Mouse (Mus musculus) adrenal gland, adult 2 months (tissue): ENCODE measurements around the gene Rxfp3. TPM values are rescaled to one million over a fixed set of nuclear protein-coding genes. Genes with fewer than 3 reads are reported as not detected.

Experiments
- DNase-seq: peaks from one replicate; pipeline ENCODE4 v3.0.0; 2021
- long read RNA-seq: library from polyadenylated mRNA; stranded (forward); transcript quantifications from one replicate; pipeline ENCODE4 v2.0.0, GENCODE M21; 2021
- polyA plus RNA-seq: library from polyadenylated mRNA; depleted of rRNA; stranded (reverse); fragments of >200 nt; gene quantifications from 2 replicates; pipeline ENCODE4 v1.2.3, GENCODE M21; 2012; rRNA removed
- total RNA-seq, 2 experiments: library from RNA; stranded (reverse); gene quantifications; 2 replicates each; pipeline ENCODE4 v1.2.3; 2021

Gene Rxfp3
- not detected for total RNA-seq
- not detected in 2 replicates for polyA plus RNA-seq
- long read RNA-seq = 0 reads

GRCm38 (mm10) chr15:11037711-11038110 is at the start of gene Rxfp3:
Gene Rxfp3 (minus strand): TSS chr15:11037991.
- DNase-seq = no peak

DNA sequence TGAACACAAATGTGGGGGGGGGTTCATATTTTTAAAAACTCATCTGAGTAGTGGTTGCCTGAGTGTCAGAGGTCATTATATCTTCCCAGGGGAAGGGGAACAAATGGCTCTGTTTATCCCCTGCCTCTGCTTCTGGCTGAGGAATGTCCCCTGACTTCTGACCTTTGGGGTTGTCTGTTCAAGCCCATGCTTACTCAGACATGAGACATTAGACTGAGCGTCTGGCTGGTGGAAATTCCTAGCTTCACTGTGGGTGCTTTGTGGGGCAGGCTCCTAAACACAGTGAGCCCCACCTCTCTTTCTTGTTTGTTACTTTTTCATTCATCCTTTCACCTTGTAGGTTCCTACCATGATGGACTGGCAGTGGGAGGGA is 47.2 kb upstream of the Rxfp3 start:
- no peak for DNase-seq

- no peak for DNase-seq
Measured at GRCm38 (mm10) chr15:11084241-11084992, 46.6 kb upstream of the Rxfp3 start.

GRCm38 (mm10) chr15:11083678-11084077 is 45.9 kb upstream of the Rxfp3 start:
- no peak for DNase-seq

DNA sequence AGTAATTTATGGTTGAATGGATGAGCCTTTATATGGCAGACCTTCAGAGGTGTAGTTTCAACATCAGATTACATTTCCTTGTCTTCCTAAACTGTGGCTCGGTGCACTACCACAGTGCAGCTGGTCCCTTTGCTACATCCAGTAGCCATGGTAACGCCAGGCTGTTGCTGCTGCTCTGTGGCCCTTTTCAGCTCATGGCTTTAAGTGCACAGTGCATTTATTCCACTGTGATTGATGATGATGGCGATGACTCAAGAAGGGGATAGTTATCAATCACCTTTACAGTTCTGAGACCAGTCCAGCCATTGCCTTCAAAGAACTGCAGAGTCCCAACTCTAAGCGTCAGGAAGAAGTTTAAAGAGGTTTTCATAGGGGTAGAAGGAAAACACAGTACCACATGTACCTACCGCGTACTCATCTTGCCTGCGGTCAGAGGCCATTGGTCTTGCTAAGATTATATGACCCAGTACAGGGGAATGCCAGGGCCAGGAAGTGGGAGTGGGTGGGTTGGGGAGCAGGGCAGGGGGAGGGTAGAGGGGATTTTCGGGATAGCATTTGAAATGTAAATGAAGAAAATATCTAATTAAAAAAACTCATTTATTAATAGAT is 45.3 kb upstream of the Rxfp3 start:
- DNase-seq = no peak

DNA sequence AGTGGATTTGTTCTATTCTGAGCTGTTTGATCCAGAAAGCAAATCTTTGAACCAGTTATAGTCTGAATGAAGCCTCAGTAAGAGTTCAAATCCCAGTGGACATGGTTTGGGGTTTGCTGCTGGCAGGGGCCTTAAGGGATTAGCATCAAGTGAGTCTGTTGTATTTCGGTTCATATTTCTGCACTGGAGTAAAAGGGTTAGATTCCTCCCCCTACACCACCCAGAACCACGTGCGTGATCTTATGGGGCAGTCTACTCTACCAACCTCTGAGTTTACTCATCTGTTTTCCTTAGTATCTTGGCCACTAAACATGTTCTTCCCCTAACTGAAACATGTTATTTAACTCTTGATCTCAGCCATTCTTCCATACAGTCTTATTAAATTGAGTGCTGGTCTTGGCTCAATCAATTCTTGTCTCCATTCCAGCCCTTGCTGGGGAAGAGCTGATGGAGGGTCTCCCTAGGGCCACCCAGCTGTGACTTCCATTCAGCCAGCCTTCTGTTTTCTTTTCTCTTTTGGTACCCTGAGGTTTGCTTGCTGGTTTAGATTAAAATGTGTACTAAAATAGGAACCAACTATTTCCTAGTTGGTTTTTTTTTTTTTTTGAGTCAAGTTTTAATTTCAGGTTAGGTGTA is 38.1 kb upstream of the Rxfp3 start:
- no peak for DNase-seq

- DNase-seq = no peak
Measured at GRCm38 (mm10) chr15:11067891-11068290, 30.1 kb upstream of the Rxfp3 start.

- DNase-seq = no peak
Measured at GRCm38 (mm10) chr15:11066299-11066698, 28.5 kb upstream of the Rxfp3 start.

GRCm38 (mm10) chr15:11065528-11066171 is 27.9 kb upstream of the Rxfp3 start:
- DNase-seq = no peak

GRCm38 (mm10) chr15:11064558-11065411 is 27.0 kb upstream of the Rxfp3 start, which contains the start of gene Adamts12:
Gene Adamts12 (plus strand): TSS chr15:11064790.
- DNase-seq = peak; percentile 75

DNA sequence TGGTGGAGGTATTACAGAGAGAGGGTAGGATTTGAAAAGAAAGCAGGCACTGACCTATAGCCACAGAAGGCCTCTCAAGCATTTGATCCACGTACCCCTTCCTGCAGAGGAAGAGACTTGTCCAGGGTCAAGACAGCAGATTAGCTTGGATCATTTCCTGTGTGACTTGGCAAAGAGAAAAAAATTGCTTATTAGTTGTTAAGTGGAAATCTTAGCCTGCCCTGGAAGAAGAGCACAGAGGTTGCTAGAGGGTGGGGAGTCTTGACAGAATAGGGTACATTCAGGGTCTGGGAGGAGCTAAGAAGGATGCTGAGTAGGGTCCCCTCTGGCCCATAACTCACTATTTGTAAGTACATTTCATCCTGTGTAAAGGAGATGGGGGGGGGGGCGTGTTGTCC is 26.4 kb upstream of the Rxfp3 start:
- no peak for DNase-seq

DNA sequence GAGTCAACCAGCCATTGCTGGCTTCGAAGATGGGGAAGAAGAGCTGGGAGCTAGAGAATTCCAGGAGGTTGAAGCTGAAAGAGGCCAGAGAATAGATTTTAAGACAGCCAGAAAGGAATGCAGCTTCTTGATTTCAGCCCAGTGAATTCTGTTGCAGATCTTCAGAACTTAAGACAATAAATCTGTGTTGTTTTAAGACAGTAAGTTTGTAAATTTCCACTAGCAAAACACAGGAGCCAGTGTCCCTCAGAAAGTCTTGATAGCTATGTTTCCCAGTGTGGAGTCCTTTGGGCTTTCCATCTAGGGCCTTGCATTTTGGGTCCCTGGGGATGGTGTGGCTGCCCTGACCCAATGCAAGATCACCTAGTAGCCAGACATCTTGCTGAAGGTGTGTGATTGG is 25.1 kb upstream of the Rxfp3 start:
- no peak for DNase-seq

GRCm38 (mm10) chr15:11054440-11055080 is 16.8 kb upstream of the Rxfp3 start:
- no peak for DNase-seq

DNA sequence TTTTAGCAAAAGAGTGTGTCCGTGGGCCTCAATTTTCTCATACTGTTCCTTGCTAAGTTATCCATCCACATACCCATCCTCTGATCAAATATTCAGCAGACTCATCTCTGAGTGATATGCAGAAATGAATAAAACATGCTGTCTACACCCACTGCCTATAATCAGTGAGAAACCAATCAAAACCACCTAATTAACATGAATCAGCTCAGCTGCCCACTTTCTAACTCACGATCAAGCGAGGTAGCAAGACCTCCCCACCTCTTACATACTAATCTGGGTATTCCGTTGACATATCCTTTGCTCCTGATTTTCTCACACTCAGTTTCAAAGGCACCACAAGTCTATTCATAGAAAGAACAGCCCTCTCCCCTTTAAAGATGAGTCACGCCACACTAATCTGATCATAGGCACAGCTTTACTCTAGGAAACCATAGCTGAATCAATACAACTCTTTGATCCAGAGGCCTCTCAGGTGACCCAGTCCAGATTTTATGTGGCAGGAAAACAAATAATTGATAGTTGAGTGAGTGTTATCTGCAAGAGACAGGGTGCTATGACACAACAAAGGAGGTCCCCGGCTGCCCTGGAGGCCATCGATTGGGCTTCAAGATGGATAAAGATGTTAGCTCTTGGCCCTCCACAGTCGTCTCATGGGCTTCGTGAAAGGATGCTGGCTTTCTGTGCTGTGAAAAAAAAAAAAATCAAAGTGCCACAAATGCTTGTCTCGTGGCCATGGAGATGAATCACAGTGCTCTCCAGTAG is 16.1 kb upstream of the Rxfp3 start:
- no peak for DNase-seq

DNA sequence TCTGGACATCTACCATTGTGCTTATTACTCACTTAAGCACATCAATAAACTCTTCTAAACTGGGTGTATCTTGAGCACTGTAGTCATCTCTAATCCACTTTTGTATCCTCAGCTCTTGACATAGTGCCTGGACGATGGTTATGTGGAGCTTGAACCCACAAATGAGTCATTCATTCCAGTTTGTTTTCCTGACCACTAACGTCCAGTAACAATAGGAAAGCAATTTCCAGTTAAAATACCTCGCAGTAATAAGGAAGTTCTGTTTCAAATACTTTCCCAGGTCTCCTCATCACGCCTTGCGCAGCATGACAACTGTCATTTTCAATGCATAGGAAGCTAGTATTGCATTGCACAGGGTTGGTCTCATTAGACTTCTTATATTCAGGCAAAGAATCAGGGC is 5.0 kb upstream of the Rxfp3 start:
- no peak for DNase-seq

DNA sequence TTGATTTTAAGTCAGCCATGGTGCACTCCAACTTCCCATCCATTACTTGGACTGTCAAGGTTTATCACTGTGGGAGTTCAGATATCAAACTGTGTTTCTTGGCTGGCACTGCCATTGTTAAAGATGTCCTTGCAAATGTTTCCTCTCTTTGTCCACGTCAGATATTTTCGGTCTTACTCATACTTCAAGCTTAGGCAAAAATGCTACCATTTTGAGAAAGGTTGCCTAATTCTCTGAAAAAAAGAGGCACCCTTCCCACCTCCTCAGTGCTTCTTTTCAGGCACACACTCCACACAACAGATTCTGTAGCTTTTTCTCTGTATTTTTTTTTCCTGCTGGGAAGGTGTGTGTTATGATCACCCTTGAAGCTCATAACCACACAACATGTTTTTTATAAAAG is 3.4 kb upstream of the Rxfp3 start:
- DNase-seq = no peak

DNA sequence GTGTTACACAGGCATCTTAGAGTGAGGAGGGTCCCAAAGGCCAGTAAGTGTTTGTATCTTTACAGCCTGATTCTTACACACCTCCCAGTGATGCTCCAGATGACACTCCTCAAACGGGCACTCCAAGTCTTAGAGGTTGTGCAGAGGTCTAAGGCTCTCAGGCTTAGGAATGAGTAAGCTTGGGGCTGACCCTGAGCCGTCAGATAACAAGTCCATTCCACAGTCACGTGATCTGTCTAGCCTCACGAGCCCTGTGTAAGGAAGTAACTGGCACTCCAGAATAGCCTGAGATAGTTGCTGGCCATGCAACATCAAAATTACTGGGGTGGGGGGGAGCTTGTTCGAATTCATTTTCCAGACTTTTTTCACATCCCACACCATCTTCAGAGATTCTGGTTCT is 2.3 kb upstream of the Rxfp3 start:
- peak; percentile 26 for DNase-seq

DNA sequence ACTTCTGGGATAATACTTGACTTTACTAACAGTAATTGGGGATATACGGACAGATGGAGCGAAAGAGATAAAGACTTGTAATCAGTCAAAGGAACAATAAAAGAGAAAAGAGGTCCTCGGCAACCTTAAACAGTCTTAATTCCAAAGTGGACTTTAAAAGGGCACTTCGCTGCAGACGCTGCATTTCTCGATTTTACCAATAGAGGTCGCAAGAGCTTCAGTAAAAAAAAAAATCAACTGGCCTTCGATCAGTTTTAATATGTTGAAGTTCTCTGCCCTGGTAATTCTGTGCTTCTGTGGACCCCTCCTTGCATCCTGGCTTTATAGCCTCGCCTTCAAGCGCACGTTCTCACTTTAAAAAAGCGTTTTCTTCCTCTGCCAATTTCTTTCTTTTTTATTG is 685 bp upstream of the Rxfp3 start:
- peak; percentile 19 for DNase-seq

DNA sequence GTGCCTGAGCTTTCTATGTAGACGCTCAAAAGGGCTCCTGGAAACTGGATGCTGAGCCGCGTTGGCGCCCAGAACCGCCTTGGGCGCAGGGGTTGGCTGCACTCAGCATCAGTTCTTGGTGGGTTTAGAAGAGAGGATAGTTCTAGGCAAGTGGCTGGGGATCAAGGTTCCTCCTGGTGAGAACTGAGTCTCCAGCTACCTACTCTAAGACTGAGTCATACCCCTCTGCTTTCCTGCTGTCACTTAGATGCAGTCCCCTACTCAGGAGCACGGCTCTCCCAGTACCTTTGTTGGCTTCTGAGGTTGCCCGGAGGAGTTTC is 455 bp downstream of the Rxfp3 start:
- DNase-seq = no peak

- peak; percentile 7 for DNase-seq
Measured at GRCm38 (mm10) chr15:11036535-11037375, 1.0 kb downstream of the Rxfp3 start.
